ENCODE assay signal across 8 mouse cellular contexts in the genomic region with DNA sequence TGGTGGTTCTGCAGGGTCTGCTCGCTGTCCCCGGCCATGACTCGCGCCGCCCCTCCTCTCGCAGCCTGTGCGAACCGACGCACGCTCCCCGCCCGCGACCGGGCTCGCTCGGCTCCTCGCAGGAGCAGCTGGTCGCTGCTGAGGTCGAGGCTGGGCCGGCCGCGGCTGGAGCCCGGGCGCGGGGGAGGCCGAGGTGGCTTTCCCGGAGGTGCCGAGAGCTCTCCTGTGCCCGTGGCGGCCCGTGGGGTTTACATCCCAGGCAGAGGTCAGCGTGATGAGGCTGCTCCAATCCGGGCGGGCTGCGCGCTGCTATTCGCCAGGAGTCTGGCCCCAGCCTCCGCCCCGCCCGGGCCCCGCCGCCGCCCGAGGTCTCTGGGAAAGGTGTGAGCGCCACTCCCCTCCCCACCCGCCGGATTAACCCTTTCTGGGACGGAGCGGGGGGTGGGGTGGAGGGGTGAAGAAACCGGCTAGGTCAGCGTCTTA. TPM values are rescaled to one million over a fixed set of nuclear protein-coding genes. Genes with fewer than 3 reads are reported as not detected.
DNase-seq lines count a peak whose midpoint lies in the region; ATAC-seq and TF ChIP-seq lines count a peak whose summit lies in the region.

No protein-coding gene starts in this region.

- peak overlapping the region; percentile 99 for H3K4me3 ChIP-seq in bone marrow macrophage, adult 2 months (ENCODE audit: insufficient read depth, low read length)
- peak overlapping the region; percentile 96 for H3K4me3 ChIP-seq in heart, embryonic 12.5 days
- peak overlapping the region; percentile 75 for H3K4me3 ChIP-seq in kidney, postnatal 0 days (replicated peaks; ENCODE audit: low read depth, low read length)
- peak overlapping the region; percentile 79 to 86 for H3K4me3 ChIP-seq in liver, embryonic 14.5 days (ENCODE audit: insufficient read depth in 1 of 2, low read depth in 2 of 2, low read length in 2 of 2)
- H3K4me3 ChIP-seq in stomach, embryonic 15.5 days (replicated peaks): peak overlapping the region; percentile 81

- 0 out of 2 replicates have a peak, but pooled peaks cover 2% of the 10 kb centered on the region for H3K36me3 ChIP-seq in heart, embryonic 12.5 days
- H3K36me3 ChIP-seq in kidney, postnatal 0 days (ENCODE audit: insufficient read depth, low read length): no peaks in the 10 kb centered on the region
- H3K36me3 ChIP-seq in liver, embryonic 14.5 days (replicated peaks; ENCODE audit: control insufficient read depth, insufficient read depth, low read depth): no peaks in the 10 kb centered on the region
- H3K36me3 ChIP-seq in stomach, embryonic 15.5 days: no peaks in the 10 kb centered on the region

- TF ChIP-seq EP300 in liver, embryonic 14.5 days (IDR thresholded peaks at IDR 0.05; ENCODE audit: low read depth): no peak

- under 1% methylated on average over 51 of the region's 51 CpGs for WGBS in heart, embryonic 12.5 days
- under 1% methylated on average over 48 of the region's 51 CpGs for WGBS in kidney, postnatal 0 days
- under 1% methylated on average over 51 of the region's 51 CpGs for WGBS in liver, embryonic 14.5 days (ENCODE audit: insufficient replicate concordance)
- under 1% methylated on average over 43 of the region's 51 CpGs for WGBS in stomach, embryonic 15.5 days

- 0 out of 2 replicates have a peak, but pooled peaks cover 4% of the 10 kb centered on the region for H3K27me3 ChIP-seq in heart, embryonic 12.5 days (replicated peaks)
- H3K27me3 ChIP-seq in kidney, postnatal 0 days (ENCODE audit: insufficient read depth, low read length): no peaks in the 10 kb centered on the region
- peaks cover 9% of the 10 kb centered on the region for H3K27me3 ChIP-seq in liver, embryonic 14.5 days (ENCODE audit: control insufficient read depth, insufficient read depth, low read length)
- no peaks in the 10 kb centered on the region for H3K27me3 ChIP-seq in stomach, embryonic 15.5 days (replicated peaks)

- H3K4me1 ChIP-seq in bone marrow macrophage, adult 2 months (ENCODE audit: control insufficient read depth, insufficient read depth, low read length): peaks cover 40% of the 10 kb centered on the region
- H3K4me1 ChIP-seq in heart, embryonic 12.5 days (replicated peaks): peaks cover 52% of the 10 kb centered on the region
- peaks cover 8% of the 10 kb centered on the region; the same call in 1 of the 2 replicates for H3K4me1 ChIP-seq in kidney, postnatal 0 days (replicated peaks; ENCODE audit: insufficient read depth, low read length)
- peaks cover 38 to 46% of the 10 kb centered on the region in 2 experiments for H3K4me1 ChIP-seq in liver, embryonic 14.5 days (replicated peaks; ENCODE audit: control insufficient read depth in 2 of 2, insufficient read depth in 2 of 2, low read length in 1 of 2)
- peaks cover 13% of the 10 kb centered on the region for H3K4me1 ChIP-seq in stomach, embryonic 15.5 days

- H3K9me3 ChIP-seq in heart, embryonic 12.5 days (replicated peaks): no peaks in the 10 kb centered on the region
- H3K9me3 ChIP-seq in kidney, postnatal 0 days (replicated peaks; ENCODE audit: low read length): no peaks in the 10 kb centered on the region
- no peaks in the 10 kb centered on the region for H3K9me3 ChIP-seq in liver, embryonic 14.5 days (ENCODE audit: control insufficient read depth, low read length)
- H3K9me3 ChIP-seq in stomach, embryonic 15.5 days: no peaks in the 10 kb centered on the region

- TF ChIP-seq POLR2A in bone marrow macrophage, adult 2 months (IDR thresholded peaks at IDR 0.05; ENCODE audit: borderline replicate concordance, low read depth, low read length): no peak

- H3K4me2 ChIP-seq in heart, embryonic 12.5 days: peak overlapping the region; percentile 80
- peak overlapping the region; percentile 95 for H3K4me2 ChIP-seq in kidney, postnatal 0 days (ENCODE audit: low read length)
- peak overlapping the region; percentile 99 for H3K4me2 ChIP-seq in liver, embryonic 14.5 days (ENCODE audit: low read depth)
- H3K4me2 ChIP-seq in stomach, embryonic 15.5 days: peak overlapping the region; percentile 74

- TF ChIP-seq CTCF in bone marrow macrophage, adult 2 months (IDR thresholded peaks at IDR 0.05; ENCODE audit: low read depth, low read length): no peak
- no peak for TF ChIP-seq CTCF in kidney, postnatal 0 days (IDR thresholded peaks at IDR 0.05; ENCODE audit: low read depth)
- TF ChIP-seq CTCF in liver, embryonic 14.5 days (IDR thresholded peaks at IDR 0.05; ENCODE audit: low read depth): no peak

- peak; percentile 93 for DNase-seq in A20 (ENCODE audit: low read depth, low spot score)
- peak; percentile 89 for DNase-seq in kidney, postnatal 0 days (ENCODE audit: low spot score)
- peak; percentile 68 to 72 (median 72) for DNase-seq in liver, embryonic 14.5 days (ENCODE audit: low read depth in 3 of 3, low spot score in 3 of 3)
- DNase-seq in neural tube, embryonic 10.5 days (ENCODE audit: extremely low spot score, low spot score): peak; percentile 93

- H3K9ac ChIP-seq in heart, embryonic 12.5 days: peak overlapping the region; percentile 96
- H3K9ac ChIP-seq in kidney, postnatal 0 days (ENCODE audit: low read depth, low read length): peak overlapping the region; percentile 84
- peak overlapping the region; percentile 78 for H3K9ac ChIP-seq in liver, embryonic 14.5 days (replicated peaks)
- peak overlapping the region; percentile 81 for H3K9ac ChIP-seq in stomach, embryonic 15.5 days

- peak overlapping the region; percentile 64 for H3K27ac ChIP-seq in bone marrow macrophage, adult 2 months (ENCODE audit: insufficient read depth, low read depth, low read length)
- peak overlapping the region; percentile 89 for H3K27ac ChIP-seq in heart, embryonic 12.5 days (ENCODE audit: poor library complexity, severe bottlenecking)
- peak overlapping the region; percentile 96 for H3K27ac ChIP-seq in kidney, postnatal 0 days
- peak overlapping the region; percentile 3 for H3K27ac ChIP-seq in liver, embryonic 14.5 days
- H3K27ac ChIP-seq in stomach, embryonic 15.5 days: peak overlapping the region; percentile 92

- ATAC-seq in erythroblast, adult 5-6 weeks (replicated peaks; ENCODE audit: low FRiP score, poor library complexity, severe bottlenecking): peak; percentile 67
- peak; percentile 89 for ATAC-seq in heart, embryonic 12.5 days (ENCODE audit: insufficient number of reproducible peaks, low FRiP score)
- ATAC-seq in kidney, postnatal 0 days (replicated peaks; ENCODE audit: low FRiP score, low read depth): peak; percentile 89
- ATAC-seq in liver, embryonic 14.5 days (ENCODE audit: insufficient read depth): peak; percentile 77
- ATAC-seq in stomach, embryonic 15.5 days (ENCODE audit: insufficient read depth, low FRiP score, low read depth): peak; percentile 93

RNA-seq across cellular contexts. Expression of a gene that starts 0.2 kb away (rescaled TPM):
- polyA plus RNA-seq in bone marrow macrophage, adult 2 months (2012; ENCODE audit: insufficient read depth, insufficient read length, missing spikeins): 6.9 and 7.4 TPM in 2 replicates
- 74.2 and 79.4 TPM in 2 replicates for total RNA-seq in erythroblast, adult 5-6 weeks (2015; ENCODE audit: low replicate concordance)
- total RNA-seq in erythroblast, adult 5-6 weeks (2017; ENCODE audit: low replicate concordance): 9.5 and 26.7 TPM in 2 replicates
- 68.9 and 75.3 TPM in 2 replicates for polyA plus RNA-seq in heart, embryonic 12.5 days (2016; fragmentation: Nextera tagmentation; extraction: Ambion mirVana)
- polyA plus RNA-seq in kidney, postnatal 0 days (2015; fragmentation: Nextera tagmentation; extraction: Ambion mirVana): 50.9 and 51.0 TPM in 2 replicates
- 15.3 and 17.6 TPM in 2 replicates for polyA plus RNA-seq in liver, embryonic 14.5 days (2012; rRNA removed)
- 42.6 and 43.4 TPM in 2 replicates for polyA plus RNA-seq in liver, embryonic 14.5 days (2014; fragmentation: Nextera tagmentation; extraction: Ambion mirVana)
- 73.3 and 79.9 TPM in 2 replicates for polyA plus RNA-seq in stomach, embryonic 15.5 days (2015; fragmentation: Nextera tagmentation; extraction: Ambion mirVana)

RNA-seq across cellular contexts. Expression of a gene that starts 23.3 kb away (rescaled TPM):
- 113 and 116 TPM in 2 replicates for polyA plus RNA-seq in bone marrow macrophage, adult 2 months (2012; ENCODE audit: insufficient read depth, insufficient read length, missing spikeins)
- 44.7 and 70.1 TPM in 2 replicates for total RNA-seq in erythroblast, adult 5-6 weeks (2015; ENCODE audit: low replicate concordance)
- total RNA-seq in erythroblast, adult 5-6 weeks (2017; ENCODE audit: low replicate concordance): 49.7 and 61.5 TPM in 2 replicates
- polyA plus RNA-seq in heart, embryonic 12.5 days (2016; fragmentation: Nextera tagmentation; extraction: Ambion mirVana): 79.7 and 83.1 TPM in 2 replicates
- 134 and 137 TPM in 2 replicates for polyA plus RNA-seq in kidney, postnatal 0 days (2015; fragmentation: Nextera tagmentation; extraction: Ambion mirVana)
- 33.4 and 43.4 TPM in 2 replicates for polyA plus RNA-seq in liver, embryonic 14.5 days (2012; rRNA removed)
- polyA plus RNA-seq in liver, embryonic 14.5 days (2014; fragmentation: Nextera tagmentation; extraction: Ambion mirVana): 64.1 and 65.4 TPM in 2 replicates
- 86.2 and 94.3 TPM in 2 replicates for polyA plus RNA-seq in stomach, embryonic 15.5 days (2015; fragmentation: Nextera tagmentation; extraction: Ambion mirVana)

Comparison
In these comparisons a context has a peak if more than half of its experiments do, and no peak if none do; other contexts are left out.
1. Peak in every context shown above with its lines: DNase-seq, ATAC-seq, H3K4me3 ChIP-seq and H3K27ac ChIP-seq.
2. H3K27ac ChIP-seq: peak in every context shown above with its lines; median percentile 96 in kidney, postnatal 0 days; 92 in stomach, embryonic 15.5 days; 89 in heart, embryonic 12.5 days; 64 in bone marrow macrophage, adult 2 months; 3 in liver, embryonic 14.5 days.